Mouse (Mus musculus) G1E (cell line): ENCODE measurements around the gene Tent4b. TPM values are rescaled to one million over a fixed set of nuclear protein-coding genes. Genes with fewer than 3 reads are reported as not detected.

ENCODE experiments used
- ATAC-seq: 2 replicates; pipeline ENCODE4 v1.8.0; 2016; ENCODE audit warnings: mild to moderate bottlenecking; ENCODE audit not compliant: insufficient number of reproducible peaks, poor library complexity, low FRiP score, severe bottlenecking; ENCODE audit errors: extremely low read depth
- DNase-seq: peaks from one replicate; pipeline ENCODE4 v3.0.0; 2012; ENCODE audit warnings: low spot score
- H3K27me3 ChIP-seq: 2 replicates; pipeline ENCODE4 v1.6.1; 2012; ENCODE audit warnings: mild to moderate bottlenecking, low read length, inconsistent platforms; ENCODE audit not compliant: insufficient read depth
- H3K36me3 ChIP-seq: replicated peaks from 2 replicates; pipeline ENCODE3; 2012; ENCODE audit warnings: mild to moderate bottlenecking, inconsistent platforms
- H3K4me1 ChIP-seq: 2 replicates; pipeline ENCODE4 v1.6.1; 2012; ENCODE audit warnings: low read depth, low read length, inconsistent platforms, mixed read lengths; ENCODE audit not compliant: insufficient read depth
- H3K4me3 ChIP-seq: 2 replicates; pipeline ENCODE4 v1.5.1; 2012; ENCODE audit warnings: low read depth, mild to moderate bottlenecking, inconsistent platforms, low read length, moderate library complexity, mixed read lengths
- H3K9me3 ChIP-seq: replicated peaks from 2 replicates; pipeline ENCODE4 v1.6.1; 2012; ENCODE audit warnings: inconsistent platforms
- CTCF ChIP-seq: IDR thresholded peaks from 2 replicates; pipeline ENCODE4 v1.5.1; 2012; ENCODE audit warnings: low read depth, low read length, inconsistent platforms, mixed read lengths
- GATA1 ChIP-seq: IDR thresholded peaks from 2 replicates; pipeline ENCODE4 v1.6.1; 2012; ENCODE audit warnings: borderline replicate concordance, low read length, inconsistent platforms, mixed read lengths
- GATA2 ChIP-seq: IDR thresholded peaks from 2 replicates; pipeline ENCODE4 v1.6.1; 2012; ENCODE audit warnings: low read depth, low read length, inconsistent platforms, borderline replicate concordance
- POLR2AphosphoS5 ChIP-seq: IDR thresholded peaks from 2 replicates; pipeline ENCODE4 v1.6.1; 2012; ENCODE audit warnings: low read depth, low read length, inconsistent platforms; ENCODE audit not compliant: insufficient replicate concordance
- TAL1 ChIP-seq: conservative IDR thresholded peaks from 2 replicates; pipeline ENCODE4 v1.6.1; 2012; ENCODE audit warnings: low read depth, low read length, inconsistent platforms, mixed read lengths
- polyA plus RNA-seq: library from polyadenylated mRNA; stranded (reverse); fragments of >175 nt; gene quantifications from 2 replicates; pipeline ENCODE4 v1.2.3, GENCODE M21; 2012
- total RNA-seq, 2 experiments: library from RNA; stranded (forward) in 1 of 2; stranded (reverse) in 1 of 2; fragments of 200-1000 nt in 1 of 2; fragments of >200 nt in 1 of 2; fragmentation: Nextera tagmentation in 1 of 2; gene quantifications; 2 replicates each; pipeline ENCODE4 v1.2.3; 2014 to 2017

The Tent4b gene
- total and polyA plus RNA-seq, 3 experiments = 10.3 to 58.6 (median 36.0) TPM

DNA sequence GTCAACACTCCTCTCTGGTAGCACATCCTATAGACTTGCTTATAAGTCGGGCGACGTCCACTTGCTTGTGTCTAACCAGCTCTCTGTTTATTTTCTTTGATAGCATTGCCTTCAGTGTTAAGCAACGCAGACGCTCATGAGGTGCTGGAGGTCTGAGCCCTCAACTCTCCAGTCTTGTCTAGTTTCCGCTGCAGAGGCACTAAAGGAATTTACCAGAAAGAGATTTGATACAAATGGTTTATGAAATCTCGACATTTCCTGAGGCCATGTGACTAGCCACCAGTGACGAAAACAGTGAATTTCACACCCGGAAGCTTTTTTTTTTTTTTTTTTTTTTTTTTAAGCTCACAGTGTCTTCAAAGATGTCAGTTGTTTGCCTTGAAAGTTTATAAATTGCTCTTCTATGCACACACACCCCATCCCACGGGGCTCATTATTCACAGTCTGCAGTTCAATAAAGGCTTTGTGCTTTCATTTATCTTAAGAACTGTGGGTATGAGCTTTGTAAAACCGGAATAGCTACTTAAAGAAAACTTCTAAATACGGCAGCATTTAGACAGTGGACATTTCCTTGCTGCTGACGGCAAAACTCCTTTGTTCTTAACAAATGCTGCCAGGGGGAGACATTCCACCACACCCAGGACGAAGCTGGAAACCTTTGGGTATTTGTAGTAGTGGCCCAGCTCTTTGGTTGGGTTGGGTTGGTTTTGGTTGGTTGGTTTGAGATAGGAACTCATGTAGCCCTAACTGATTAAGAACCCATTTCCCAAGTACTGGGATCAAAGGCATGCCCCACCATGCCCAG lies 64.0 kb downstream of the Tent4b start:
- TF ChIP-seq CTCF (no peak), POLR2AphosphoS5 (no peak), GATA2 (no peak), TAL1 (no peak), GATA1 (no peak)
- Histone ChIP-seq H3K4me3 (no peak overlapping the region), H3K4me1 (peaks cover 16% of the 10 kb centered on the region), H3K9me3 (no peaks in the 10 kb centered on the region), H3K27me3 (peaks cover 9% of the 10 kb centered on the region), H3K36me3 (peaks cover 22% of the 10 kb centered on the region)
- no peak for DNase-seq
- ATAC-seq = no peak

DNA sequence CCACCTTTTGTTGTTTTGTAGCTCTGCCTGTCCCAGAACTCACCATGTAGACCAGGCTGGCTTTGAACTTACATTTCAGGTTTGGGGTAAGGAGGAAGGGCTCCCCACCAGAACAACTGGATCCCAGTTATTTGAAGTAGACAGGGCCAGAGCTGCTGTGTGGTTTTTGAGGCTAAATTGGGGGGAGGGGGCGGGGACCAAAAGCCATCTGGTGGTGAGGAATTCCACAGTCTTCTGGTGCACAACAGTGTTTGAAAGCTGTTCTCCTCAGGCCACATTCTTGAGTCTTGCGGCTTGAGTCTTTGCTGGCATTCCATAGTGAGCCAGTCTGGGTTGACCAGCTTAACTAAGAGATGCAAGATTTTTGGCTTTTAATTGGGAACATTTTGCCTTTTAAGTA lies 66.5 kb downstream of the Tent4b start:
- Histone ChIP-seq H3K4me3 (no peak overlapping the region), H3K9me3 (no peaks in the 10 kb centered on the region), H3K27me3 (peaks cover 15% of the 10 kb centered on the region), H3K4me1 (peaks cover 28% of the 10 kb centered on the region), H3K36me3 (peaks cover 7% of the 10 kb centered on the region)
- no peak for TF ChIP-seq POLR2AphosphoS5
- no peak for TF ChIP-seq CTCF
- no peak for TF ChIP-seq TAL1
- TF ChIP-seq GATA1 = no peak
- no peak for TF ChIP-seq GATA2
- no peak for ATAC-seq
- DNase-seq = no peak

DNA sequence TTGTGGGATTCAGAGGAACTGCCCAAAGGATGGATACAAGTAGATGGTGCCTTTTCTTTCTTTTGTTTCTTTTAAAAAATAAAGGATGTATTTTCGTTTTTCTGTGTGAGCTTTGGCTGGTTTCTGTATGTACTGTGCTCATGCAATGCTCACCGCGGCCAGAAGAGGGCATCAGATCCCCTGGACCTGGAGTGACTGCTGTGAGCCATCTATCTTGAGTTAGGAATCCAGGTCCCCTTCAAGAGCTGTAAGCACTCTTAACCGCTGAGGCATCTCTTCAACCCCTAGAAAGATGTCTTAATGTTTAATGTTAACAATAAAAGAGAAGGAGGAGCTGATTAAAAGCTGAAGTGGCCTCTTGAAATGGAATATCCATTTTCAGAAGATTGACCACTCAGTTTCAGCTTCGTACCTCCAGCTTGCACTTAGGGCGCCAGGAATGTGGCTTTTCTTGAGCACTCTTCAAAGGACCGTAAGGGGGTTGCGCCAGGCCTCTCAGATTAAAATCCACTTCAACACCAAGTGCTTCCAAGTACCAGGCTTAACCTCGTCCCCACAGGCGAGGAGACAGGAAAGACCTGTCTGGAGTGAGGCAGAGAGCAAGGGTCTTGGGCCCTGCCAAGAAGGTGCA lies 67.3 kb downstream of the Tent4b start:
- H3K36me3 ChIP-seq = peaks cover under 1% of the 10 kb centered on the region
- DNase-seq = no peak
- no peaks in the 10 kb centered on the region for H3K9me3 ChIP-seq
- H3K4me1 ChIP-seq = peaks cover 32% of the 10 kb centered on the region
- peaks cover 15% of the 10 kb centered on the region for H3K27me3 ChIP-seq
- no peak overlapping the region for H3K4me3 ChIP-seq
- TF ChIP-seq POLR2AphosphoS5 (no peak), CTCF (peak; percentile 94)
- ATAC-seq = no peak

DNA sequence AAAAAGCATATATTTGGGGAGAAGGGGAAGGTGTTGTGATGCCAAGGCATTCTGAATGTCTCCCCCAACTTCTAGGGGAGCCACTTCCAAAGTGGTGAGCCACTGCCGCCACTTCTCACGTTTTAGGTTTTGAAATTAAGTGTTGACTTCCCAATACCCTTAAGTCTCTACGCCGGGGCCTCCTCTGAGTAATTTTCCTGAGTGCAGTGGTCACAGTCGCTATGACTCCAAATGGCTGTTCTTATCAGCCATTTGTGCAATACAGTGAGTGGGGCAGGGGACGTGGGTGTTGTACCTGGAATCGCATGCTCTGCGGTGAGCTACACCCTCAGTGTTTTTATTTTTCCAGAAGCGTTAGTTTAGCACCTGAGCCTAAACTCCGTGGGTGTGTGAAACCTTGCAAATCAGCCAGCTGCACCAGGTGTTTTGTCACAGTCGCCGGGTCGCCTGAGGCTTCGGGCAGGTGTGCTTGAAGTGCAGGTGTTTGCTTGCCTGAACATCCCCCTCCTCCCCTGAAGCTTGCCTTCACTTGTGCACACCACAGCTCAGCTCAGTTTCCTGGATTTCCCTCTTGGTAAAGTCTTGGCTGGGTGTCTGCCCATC lies 67.9 kb downstream of the Tent4b start:
- ATAC-seq = no peak
- H3K4me1 ChIP-seq = peaks cover 37% of the 10 kb centered on the region
- no peak for DNase-seq

DNA sequence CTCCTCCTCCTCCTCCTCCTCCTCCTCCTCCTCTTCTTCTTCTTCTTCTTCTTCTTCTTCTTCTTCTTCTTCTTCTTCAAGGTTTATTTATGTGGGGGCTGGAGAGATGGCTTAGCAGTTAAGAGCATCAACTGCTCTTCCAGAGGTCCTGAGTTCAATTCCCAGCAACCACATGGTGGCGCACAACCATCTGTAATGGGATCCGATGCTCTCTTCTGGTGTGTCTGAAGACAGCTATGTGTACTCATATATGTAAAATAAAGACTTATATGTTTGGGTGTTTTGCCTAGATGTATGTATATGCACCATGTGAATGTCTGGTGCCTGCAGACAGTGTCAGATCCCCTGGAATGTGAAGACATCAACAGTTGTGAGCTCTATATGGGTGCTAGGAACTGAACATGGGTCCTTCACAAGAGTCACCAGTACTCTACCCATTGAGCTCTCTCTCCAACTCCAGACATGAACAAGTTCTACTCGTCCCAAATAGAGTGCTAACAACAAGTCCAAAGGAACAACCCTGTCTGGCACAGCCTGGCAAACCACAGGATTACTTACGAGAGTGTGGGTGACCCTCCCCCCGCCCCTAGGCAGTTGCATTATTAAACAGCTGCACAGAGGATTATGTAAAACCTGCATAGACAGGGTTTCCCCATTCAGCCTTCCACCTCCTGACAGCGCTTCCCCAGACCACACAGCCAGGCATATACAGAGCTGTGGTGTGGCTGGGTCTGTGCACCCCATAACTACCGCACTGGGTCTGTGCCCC lies 70.3 kb downstream of the Tent4b start:
- Histone ChIP-seq H3K9me3 (no peaks in the 10 kb centered on the region), H3K36me3 (peaks cover 9% of the 10 kb centered on the region), H3K27me3 (peaks cover 15% of the 10 kb centered on the region), H3K4me1 (peaks cover 59% of the 10 kb centered on the region), H3K4me3 (no peak overlapping the region)
- no peak for ATAC-seq
- no peak for TF ChIP-seq CTCF
- no peak for DNase-seq

More for the DNA sequence above, 67.9 kb downstream of the Tent4b start:
- Histone ChIP-seq H3K9me3 (no peaks in the 10 kb centered on the region), H3K4me3 (no peak overlapping the region), H3K27me3 (peaks cover 15% of the 10 kb centered on the region), H3K36me3 (no peaks in the 10 kb centered on the region)
- no peak for TF ChIP-seq TAL1
- no peak for TF ChIP-seq GATA2
- TF ChIP-seq GATA1 = no peak
- no peak for TF ChIP-seq POLR2AphosphoS5
- no peak for TF ChIP-seq CTCF

DNA sequence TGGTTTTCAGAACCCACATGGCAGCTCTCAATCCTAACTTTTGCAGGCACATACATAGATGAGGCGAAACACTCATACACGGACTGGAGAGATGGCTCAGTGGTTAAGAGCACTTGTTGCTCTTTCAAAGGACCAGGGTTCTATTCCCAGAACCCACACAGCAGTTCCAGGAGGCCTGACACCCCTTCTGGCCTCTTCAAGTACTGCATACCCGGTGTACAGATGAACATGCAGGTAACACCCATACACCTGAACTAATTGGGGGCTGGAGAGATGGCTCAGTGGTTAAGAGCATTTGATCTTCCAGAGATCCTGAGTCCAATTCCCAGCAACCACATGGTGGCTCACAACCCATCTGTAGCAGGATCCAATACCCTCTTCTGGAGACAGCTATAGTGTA lies 71.1 kb downstream of the Tent4b start:
- Histone ChIP-seq H3K36me3 (peaks cover 17% of the 10 kb centered on the region), H3K4me1 (peaks cover 65% of the 10 kb centered on the region), H3K9me3 (no peaks in the 10 kb centered on the region), H3K27me3 (peaks cover 15% of the 10 kb centered on the region), H3K4me3 (no peak overlapping the region)
- TF ChIP-seq TAL1 (no peak), CTCF (0 out of 2 replicates have a peak, but pooled peaks have one; percentile 14), GATA2 (no peak)
- no peak for ATAC-seq
- no peak for DNase-seq
